Mouse (Mus musculus) cortical plate, adult 2 months (tissue): ENCODE measurements around the gene Morf4l2.

Source experiments
- CTCF ChIP-seq: fragments of 200-500 bp; IDR thresholded peaks from 2 replicates; pipeline ENCODE4 v1.5.1; 2011; ENCODE audit warnings: mild to moderate bottlenecking, control low read depth, low read length; ENCODE audit not compliant: insufficient read depth; ENCODE audit errors: extremely low read depth
- POLR2A ChIP-seq: fragments of 200-500 bp; IDR thresholded peaks from 2 replicates; pipeline ENCODE4 v1.6.1; 2011; ENCODE audit warnings: mild to moderate bottlenecking, low read length, control low read depth; ENCODE audit not compliant: insufficient read depth; ENCODE audit errors: extremely low read depth

- peak; percentile 50 for TF ChIP-seq CTCF
- no peak for TF ChIP-seq POLR2A
Measured at GRCm38 (mm10) chrX:136742661-136743103, 808 bp downstream of the Morf4l2 start.
